Mouse (Mus musculus) skeletal muscle tissue, postnatal 0 days (tissue): ENCODE results near the gene Tmem230. TPM values are rescaled to one million over a fixed set of nuclear protein-coding genes. Genes with fewer than 3 reads are reported as not detected.

Source experiments
- polyA plus RNA-seq: library from polyadenylated mRNA; unstranded; fragments of >200 nt; fragmentation: Nextera tagmentation; extraction: Ambion mirVana; gene quantifications from 2 replicates; pipeline ENCODE4 v1.2.1, GENCODE M21; 2015

Gene Tmem230
- polyA plus RNA-seq, result 36.9 and 38.5 TPM in 2 replicates

DNA sequence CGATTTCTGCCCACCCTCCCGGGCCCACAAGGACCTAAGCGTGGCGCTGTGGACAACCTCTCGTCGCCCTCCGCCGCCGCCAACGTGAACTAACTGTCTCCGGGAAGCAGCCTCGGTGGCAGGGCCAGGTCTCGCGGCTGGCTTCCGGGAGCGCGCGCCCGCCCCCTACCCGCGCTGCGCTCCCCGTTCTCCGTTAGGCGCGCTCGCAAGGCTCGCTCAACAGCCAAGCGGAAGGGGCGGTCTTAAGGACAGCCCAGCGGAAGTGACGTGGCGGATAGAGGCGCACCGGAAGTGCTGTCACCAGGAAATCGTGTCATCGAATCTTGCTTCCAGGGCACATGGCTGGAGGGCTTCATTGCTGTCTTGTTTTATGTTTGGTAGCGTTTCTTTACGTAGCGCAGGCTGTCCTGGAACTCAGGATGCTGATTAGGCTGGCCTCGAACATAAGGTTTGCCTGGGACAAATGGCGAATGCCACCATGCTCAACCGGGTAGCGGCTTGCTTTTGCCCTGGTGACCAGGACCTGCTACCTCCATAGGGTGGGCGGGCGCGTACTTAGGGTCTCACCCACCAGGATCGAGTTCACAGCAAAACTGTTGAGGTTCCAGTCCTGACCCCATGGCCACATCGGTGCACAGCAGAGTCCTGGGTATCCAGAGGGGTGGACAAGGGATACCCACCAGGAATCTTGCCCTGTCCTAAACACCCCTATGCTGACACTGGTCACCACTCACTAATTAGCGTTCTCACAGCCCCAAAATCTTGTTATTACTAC lies at the start of gene Tmem230:
Gene Tmem230 (minus strand): TSS at position 269 of the 775 bp plus-strand sequence.

GRCm38 (mm10) chr2:132262879-132263398 lies 15.3 kb upstream of the Tmem230 start, which contains the start of gene Cds2:
Gene Cds2, plus strand, starts transcription at chr2:132263148.

GRCm38 (mm10) chr2:132252542-132253528 lies 5.2 kb upstream of the Tmem230 start, which contains the start of gene Pcna:
Gene Pcna, minus strand, starts transcription at chr2:132253314.

Other genes starting within 250 kb of the Tmem230 start
- 7.2 and 7.8 TPM in 2 replicates for gene Rassf2, start 217.5 kb downstream of the Tmem230 start, polyA plus RNA-seq
- 5.5 TPM in 2 replicates for gene Slc23a2, start 102.7 kb downstream of the Tmem230 start, polyA plus RNA-seq
- 53.7 and 67.3 TPM in 2 replicates for gene Pcna, start 5.5 kb upstream of the Tmem230 start, polyA plus RNA-seq
- gene Cds2, start 15.3 kb upstream of the Tmem230 start, polyA plus RNA-seq, result 10.4 and 15.2 TPM in 2 replicates
- gene Prokr2, start 137.6 kb upstream of the Tmem230 start, polyA plus RNA-seq, result 0.06 and 0.07 TPM in 2 replicates